Mouse (Mus musculus) limb, embryonic 14.5 days (tissue): ENCODE measurements around the gene Zbtb20. TPM values are rescaled to one million over a fixed set of nuclear protein-coding genes. Genes with fewer than 3 reads are reported as not detected.

Source experiments
- ATAC-seq: fragments of 200-750 bp; cut with Nextera tagmentation; 2 replicates; pipeline ENCODE4 v1.8.0; 2017; ENCODE audit warnings: low read depth, moderate number of reproducible peaks, moderate TSS enrichment; ENCODE audit not compliant: low FRiP score
- DNase-seq: peaks from one replicate; pipeline ENCODE4 v3.0.0-alpha.2; 2015; ENCODE audit warnings: low spot score
- H3K27ac ChIP-seq: fragments of 300-500 bp; sonication (generic); replicated peaks from 2 replicates; pipeline ENCODE4 v1.5.1; 2014; ENCODE audit warnings: low read depth, mild to moderate bottlenecking, low read length, moderate library complexity, mixed read lengths
- H3K27me3 ChIP-seq: fragments of 300-500 bp; sonication (generic); 2 replicates; pipeline ENCODE4 v1.6.1; 2014; ENCODE audit warnings: low read length, mixed read lengths; ENCODE audit not compliant: control insufficient read depth, insufficient read depth
- H3K36me3 ChIP-seq: fragments of 300-500 bp; sonication (generic); 2 replicates; pipeline ENCODE4 v1.6.1; 2014; ENCODE audit warnings: mild to moderate bottlenecking, low read length, moderate library complexity, mixed read lengths; ENCODE audit not compliant: control insufficient read depth, insufficient read depth
- H3K4me1 ChIP-seq: fragments of 300-500 bp; sonication (generic); 2 replicates; pipeline ENCODE4 v1.6.1; 2014; ENCODE audit warnings: antibody characterized with exemption, low read length, mixed read lengths; ENCODE audit not compliant: control insufficient read depth, insufficient read depth
- H3K4me2 ChIP-seq: fragments of 300-500 bp; sonication (generic); replicated peaks from 2 replicates; pipeline ENCODE4 v1.6.1; 2014; ENCODE audit warnings: low read depth, mild to moderate bottlenecking, low read length, moderate library complexity; ENCODE audit not compliant: severe bottlenecking
- H3K4me3 ChIP-seq: fragments of 300-500 bp; sonication (generic); replicated peaks from 2 replicates; pipeline ENCODE4 v1.5.1; 2014; ENCODE audit warnings: low read length
- H3K9ac ChIP-seq: fragments of 300-500 bp; sonication (generic); 2 replicates; pipeline ENCODE4 v1.6.1; 2014; ENCODE audit warnings: mild to moderate bottlenecking, low read depth, low read length, moderate library complexity; ENCODE audit not compliant: severe bottlenecking
- H3K9me3 ChIP-seq: fragments of 300-500 bp; sonication (generic); 2 replicates; pipeline ENCODE4 v1.6.1; 2016; ENCODE audit warnings: low read length; ENCODE audit not compliant: control insufficient read depth
- POLR2A ChIP-seq: fragments of 200-500 bp; IDR thresholded peaks from 2 replicates; pipeline ENCODE4 v1.8.0; 2012; ENCODE audit warnings: inconsistent platforms, mild to moderate bottlenecking, moderate library complexity, borderline replicate concordance; ENCODE audit not compliant: insufficient read depth, insufficient read length; ENCODE audit errors: extremely low read depth
- WGBS: fragments of 180-500 bp; shearing (Covaris S2); extraction: QIAGEN DNeasy Blood & Tissue Kit; methylation state at CpG from one replicate; pipeline ENCODE4 v1.1.7; 2014; 5-methylcytosine and 5-hydroxymethylcytosine counted together
- polyA plus RNA-seq, 2 experiments: library from polyadenylated mRNA; depleted of rRNA in 1 of 2; stranded (reverse) in 1 of 2; unstranded in 1 of 2; fragments of >200 nt; fragmentation: Nextera tagmentation in 1 of 2; extraction: Ambion mirVana in 1 of 2; gene quantifications; 2 replicates each; pipeline versions ENCODE4 v1.2.1 to v1.2.3; 2012 to 2014

Zbtb20 gene
- polyA plus RNA-seq, 2 experiments: 2.5 to 17.6 TPM

DNA sequence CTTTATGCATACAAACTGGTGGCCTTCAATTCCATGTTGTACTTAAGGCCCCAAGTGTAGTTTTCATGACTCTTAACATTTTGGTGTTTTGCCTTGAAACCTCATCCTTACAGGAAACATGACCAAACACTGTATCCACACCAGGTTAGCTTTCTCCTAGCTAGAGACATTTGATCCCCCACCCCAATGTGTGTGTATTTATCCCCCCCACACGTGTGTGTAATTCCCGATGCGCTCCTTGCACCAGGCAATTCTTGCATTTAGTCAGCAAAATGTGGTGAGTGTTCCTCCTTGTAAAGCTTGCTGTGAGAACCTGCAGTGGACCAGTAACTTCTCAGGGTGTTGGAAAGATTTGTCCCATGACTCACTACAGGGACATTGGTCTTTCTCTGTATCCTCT is 455.8 kb downstream of the Zbtb20 start:
- DNase-seq (no peak), ATAC-seq (no peak; the same call in 1 of the 2 replicates)
- WGBS: 68% methylated on average over 3 of the region's 3 CpGs
- Histone ChIP-seq H3K4me2 (no peak overlapping the region), H3K4me1 (peaks cover 14% of the 10 kb centered on the region; the same call in 1 of the 2 replicates), H3K9me3 (no peaks in the 10 kb centered on the region), H3K4me3 (no peak overlapping the region), H3K36me3 (no peaks in the 10 kb centered on the region), H3K27ac (no peak overlapping the region), H3K27me3 (no peaks in the 10 kb centered on the region), H3K9ac (no peak overlapping the region)
- TF ChIP-seq POLR2A: no peak

GRCm38 (mm10) chr16:43332734-43333133 is 457.1 kb downstream of the Zbtb20 start:
- ATAC-seq (no peak), DNase-seq (no peak)
- H3K36me3 ChIP-seq: no peaks in the 10 kb centered on the region
- no peaks in the 10 kb centered on the region for H3K27me3 ChIP-seq
- no peak for TF ChIP-seq POLR2A
- H3K4me1 ChIP-seq: peaks cover 14% of the 10 kb centered on the region; the same call in 1 of the 2 replicates
- no peak overlapping the region for H3K9ac ChIP-seq
- H3K4me2 ChIP-seq: no peak overlapping the region
- no peak overlapping the region for H3K4me3 ChIP-seq
- no peak overlapping the region for H3K27ac ChIP-seq
- 29% methylated on average over 2 of the region's 2 CpGs for WGBS
- H3K9me3 ChIP-seq: no peaks in the 10 kb centered on the region

- Histone ChIP-seq H3K4me1 (peaks cover 14% of the 10 kb centered on the region; the same call in 1 of the 2 replicates), H3K27me3 (no peaks in the 10 kb centered on the region), H3K9ac (no peak overlapping the region), H3K36me3 (no peaks in the 10 kb centered on the region), H3K9me3 (no peaks in the 10 kb centered on the region), H3K4me2 (no peak overlapping the region), H3K27ac (no peak overlapping the region), H3K4me3 (no peak overlapping the region)
- DNase-seq (no peak), ATAC-seq (no peak)
- no peak for TF ChIP-seq POLR2A
- WGBS: 63% methylated on average over 1 of the region's 1 CpGs
These were observed 457.6 kb downstream of the Zbtb20 start for GRCm38 (mm10) chr16:43333265-43333664.

- 37% methylated on average over 11 of the region's 11 CpGs for WGBS
- Histone ChIP-seq H3K27ac (peak overlapping the region; percentile 59; the same call in 1 of the 2 replicates), H3K36me3 (no peaks in the 10 kb centered on the region), H3K9ac (no peak overlapping the region), H3K9me3 (no peaks in the 10 kb centered on the region), H3K4me1 (peaks cover 14% of the 10 kb centered on the region; the same call in 1 of the 2 replicates), H3K27me3 (no peaks in the 10 kb centered on the region), H3K4me3 (no peak overlapping the region), H3K4me2 (0 out of 2 replicates have a peak overlapping the region, but pooled peaks have one; percentile 14)
- peak; percentile 79 for DNase-seq
- ATAC-seq: 0 out of 2 replicates have a peak, but pooled peaks have one; percentile 34
- no peak for TF ChIP-seq POLR2A
These were observed 458.9 kb downstream of the Zbtb20 start for GRCm38 (mm10) chr16:43334411-43335150.

DNA sequence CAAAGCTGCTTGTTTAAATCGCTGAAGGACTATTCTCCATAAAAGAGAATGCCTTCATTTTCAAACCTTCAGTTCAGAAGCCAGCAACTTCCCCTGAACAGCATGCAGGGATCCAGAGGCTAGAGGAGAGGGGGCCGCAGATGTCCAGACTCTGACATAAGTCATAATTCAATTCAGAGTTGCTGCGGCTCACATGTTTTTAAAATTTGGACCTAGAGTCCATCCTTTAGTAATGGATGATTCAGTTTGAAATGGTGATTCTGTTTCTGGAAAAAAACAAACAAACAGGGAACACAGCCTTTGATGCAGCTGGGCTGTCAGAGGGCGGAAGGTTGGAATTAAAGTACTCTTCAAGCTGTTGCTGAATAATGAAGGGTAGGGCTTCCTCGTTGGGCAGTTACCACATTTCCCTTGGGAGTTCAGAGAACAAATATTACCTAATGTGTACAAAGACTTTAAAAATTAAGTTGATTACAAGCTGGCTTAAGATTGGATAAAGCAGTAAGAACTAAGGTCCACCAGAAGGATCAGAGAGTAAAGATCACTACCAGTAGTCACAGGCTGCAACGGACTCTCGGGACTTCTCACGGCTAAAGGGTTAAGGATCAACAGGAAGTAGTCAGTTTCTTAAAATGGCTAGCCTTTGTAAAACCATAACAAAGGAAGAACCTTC is 459.6 kb downstream of the Zbtb20 start:
- ATAC-seq: no peak
- no peak overlapping the region for H3K27ac ChIP-seq
- peaks cover 14% of the 10 kb centered on the region; the same call in 1 of the 2 replicates for H3K4me1 ChIP-seq
- no peak overlapping the region for H3K4me3 ChIP-seq
- H3K36me3 ChIP-seq: no peaks in the 10 kb centered on the region
- no peak for DNase-seq
- WGBS: 64% methylated on average over 8 of the region's 8 CpGs
- no peaks in the 10 kb centered on the region for H3K27me3 ChIP-seq
- no peak overlapping the region for H3K4me2 ChIP-seq
- no peaks in the 10 kb centered on the region for H3K9me3 ChIP-seq
- H3K9ac ChIP-seq: no peak overlapping the region
- TF ChIP-seq POLR2A: no peak
